In the genomic region with DNA sequence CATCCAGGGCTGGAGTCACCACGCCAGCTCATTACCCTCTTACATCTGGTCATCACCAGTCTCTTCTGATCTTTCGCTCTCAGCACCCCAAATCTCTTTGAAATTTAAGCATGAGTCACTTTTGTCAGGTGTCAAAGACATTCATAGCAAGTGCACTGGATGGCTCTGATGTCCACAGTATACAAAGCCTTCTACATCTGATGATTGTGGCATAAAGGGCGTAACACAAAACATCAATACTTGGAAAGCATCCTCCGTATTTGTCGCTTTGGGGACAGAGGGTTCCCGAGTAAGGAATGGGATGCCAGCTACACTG, we compare ENCODE assay signal across 7 mouse cellular contexts. TPM values are rescaled to one million over a fixed set of nuclear protein-coding genes. Genes with fewer than 3 reads are reported as not detected.
DNase-seq lines count a peak whose midpoint lies in the region; ATAC-seq and TF ChIP-seq lines count a peak whose summit lies in the region.

No protein-coding gene starts in this region.

- H3K27me3 ChIP-seq in megakaryocyte, embryonic 14.5 days (replicated peaks) = peaks cover 41% of the 10 kb centered on the region
- no peaks in the 10 kb centered on the region for H3K27me3 ChIP-seq in limb, embryonic 14.5 days (ENCODE audit: control insufficient read depth, insufficient read depth, low read length)
- no peaks in the 10 kb centered on the region for H3K27me3 ChIP-seq in stomach, embryonic 15.5 days (replicated peaks)

- peak overlapping the region; percentile 98 for H3K4me3 ChIP-seq in megakaryocyte, embryonic 14.5 days (replicated peaks)
- peak overlapping the region; percentile 75 for H3K4me3 ChIP-seq in embryonic fibroblast, embryonic 13.5 days (ENCODE audit: insufficient read depth, low read length)
- H3K4me3 ChIP-seq in limb, embryonic 14.5 days (replicated peaks; ENCODE audit: low read length) = peak overlapping the region; percentile 62
- H3K4me3 ChIP-seq in stomach, embryonic 15.5 days (replicated peaks) = peak overlapping the region; percentile 91

- TF ChIP-seq CTCF in embryonic fibroblast, embryonic 13.5 days (IDR thresholded peaks at IDR 0.05; ENCODE audit: borderline replicate concordance, insufficient read depth, low read length) = no peak

- TF ChIP-seq POLR2A in embryonic fibroblast, embryonic 13.5 days (IDR thresholded peaks at IDR 0.05; ENCODE audit: low read depth, low read length) = no peak
- TF ChIP-seq POLR2A in limb, embryonic 14.5 days (IDR thresholded peaks at IDR 0.05; ENCODE audit: borderline replicate concordance, extremely low read depth, insufficient read depth, insufficient read length) = no peak

- peaks cover 42% of the 10 kb centered on the region for H3K4me1 ChIP-seq in megakaryocyte, embryonic 14.5 days
- H3K4me1 ChIP-seq in embryonic fibroblast, embryonic 13.5 days (ENCODE audit: control insufficient read depth, insufficient read depth, low read length) = no peaks in the 10 kb centered on the region
- peaks cover 18% of the 10 kb centered on the region for H3K4me1 ChIP-seq in limb, embryonic 14.5 days (ENCODE audit: control insufficient read depth, insufficient read depth, low read length)
- H3K4me1 ChIP-seq in stomach, embryonic 15.5 days = peaks cover 25% of the 10 kb centered on the region

- peak overlapping the region; percentile 69 for H3K4me2 ChIP-seq in limb, embryonic 14.5 days (replicated peaks; ENCODE audit: low read depth, low read length, severe bottlenecking)
- peak overlapping the region; percentile 91 for H3K4me2 ChIP-seq in stomach, embryonic 15.5 days

- no peaks in the 10 kb centered on the region for H3K36me3 ChIP-seq in megakaryocyte, embryonic 14.5 days (replicated peaks; ENCODE audit: low read length)
- no peaks in the 10 kb centered on the region for H3K36me3 ChIP-seq in limb, embryonic 14.5 days (ENCODE audit: control insufficient read depth, insufficient read depth, low read length)
- H3K36me3 ChIP-seq in stomach, embryonic 15.5 days = no peaks in the 10 kb centered on the region

- H3K9ac ChIP-seq in limb, embryonic 14.5 days (ENCODE audit: low read depth, low read length, severe bottlenecking) = peak overlapping the region; percentile 92
- H3K9ac ChIP-seq in stomach, embryonic 15.5 days = peak overlapping the region; percentile 77

- no peak for DNase-seq in limb, embryonic 14.5 days (ENCODE audit: low spot score)
- no peak for DNase-seq in adrenal gland, adult 18-20 months (ENCODE audit: low spot score in 2 of 2)

- ATAC-seq in megakaryocyte, adult 5-6 weeks (ENCODE audit: poor library complexity, severe bottlenecking) = no peak
- ATAC-seq in limb, embryonic 14.5 days (ENCODE audit: low FRiP score, low read depth) = no peak
- ATAC-seq in stomach, embryonic 15.5 days (ENCODE audit: insufficient read depth, low FRiP score, low read depth) = no peak
- ATAC-seq in frontal cortex, adult (ENCODE audit: low TSS enrichment) = no peak

- no peak overlapping the region for H3K27ac ChIP-seq in embryonic fibroblast, embryonic 13.5 days (ENCODE audit: insufficient read depth, low read length)
- 0 out of 2 replicates have a peak overlapping the region, but pooled peaks have one; percentile 61 for H3K27ac ChIP-seq in limb, embryonic 14.5 days (replicated peaks; ENCODE audit: low read depth, low read length)
- no peak overlapping the region for H3K27ac ChIP-seq in stomach, embryonic 15.5 days

- no peaks in the 10 kb centered on the region for H3K9me3 ChIP-seq in megakaryocyte, embryonic 14.5 days
- no peaks in the 10 kb centered on the region for H3K9me3 ChIP-seq in limb, embryonic 14.5 days (ENCODE audit: control insufficient read depth, low read length)
- no peaks in the 10 kb centered on the region for H3K9me3 ChIP-seq in stomach, embryonic 15.5 days

- 17% methylated on average over 6 of the region's 6 CpGs for WGBS in limb, embryonic 14.5 days
- whole genome bisulfite sequencing in stomach, embryonic 15.5 days = 27% methylated on average over 6 of the region's 6 CpGs

RNA-seq across cellular contexts. Expression of a gene that starts 0.7 kb away (rescaled TPM):
- 0.97 TPM in 1 of 2 replicates, not detected in the other for polyA plus RNA-seq in megakaryocyte, embryonic 14.5 days (2012; ENCODE audit: insufficient read depth, low replicate concordance)
- total RNA-seq in megakaryocyte, adult 5-6 weeks (2015) = 17.8 and 23.2 TPM in 2 replicates
- 13.0 and 14.1 TPM in 2 replicates for total RNA-seq in megakaryocyte, adult 5-6 weeks (2017)
- polyA plus RNA-seq in embryonic fibroblast, embryonic 13.5 days (2011; ENCODE audit: insufficient read length, low read depth, missing spikeins) = 25.1 and 27.6 TPM in 2 replicates
- polyA plus RNA-seq in limb, embryonic 14.5 days (2012; rRNA removed) = 22.9 and 28.7 TPM in 2 replicates
- polyA plus RNA-seq in limb, embryonic 14.5 days (2014; fragmentation: Nextera tagmentation; extraction: Ambion mirVana) = 20.5 and 23.0 TPM in 2 replicates
- polyA plus RNA-seq in stomach, embryonic 15.5 days (2015; fragmentation: Nextera tagmentation; extraction: Ambion mirVana) = 12.5 and 13.5 TPM in 2 replicates
- total RNA-seq in adrenal gland, adult 18-20 months (2021) = 10 to 100 TPM; 28.1 to 33.2 TPM

RNA-seq across cellular contexts. Expression of a gene that starts 1.7 kb away (rescaled TPM):
- polyA plus RNA-seq in megakaryocyte, embryonic 14.5 days (2012; ENCODE audit: insufficient read depth, low replicate concordance) = 5.1 TPM in 1 of 2 replicates, not detected in the other
- 6.6 and 7.3 TPM in 2 replicates for total RNA-seq in megakaryocyte, adult 5-6 weeks (2015)
- total RNA-seq in megakaryocyte, adult 5-6 weeks (2017) = 6.1 and 6.7 TPM in 2 replicates
- polyA plus RNA-seq in embryonic fibroblast, embryonic 13.5 days (2011; ENCODE audit: insufficient read length, low read depth, missing spikeins) = 10.8 and 12.5 TPM in 2 replicates
- 11.5 and 12.3 TPM in 2 replicates for polyA plus RNA-seq in limb, embryonic 14.5 days (2012; rRNA removed)
- 12.9 and 14.5 TPM in 2 replicates for polyA plus RNA-seq in limb, embryonic 14.5 days (2014; fragmentation: Nextera tagmentation; extraction: Ambion mirVana)
- polyA plus RNA-seq in stomach, embryonic 15.5 days (2015; fragmentation: Nextera tagmentation; extraction: Ambion mirVana) = 13.8 and 15.2 TPM in 2 replicates
- total RNA-seq in adrenal gland, adult 18-20 months (2021) = 1 to 10 TPM; 3.5 to 4.9 TPM
